Mouse (Mus musculus): ENCODE data around the gene Klhdc4.

Gene Klhdc4

GRCm38 (mm10) chr8:121849303-121849702 is 19.9 kb upstream of the Klhdc4 start:
- no peak for DNase-seq (ENCODE audit: low read depth)

DNA sequence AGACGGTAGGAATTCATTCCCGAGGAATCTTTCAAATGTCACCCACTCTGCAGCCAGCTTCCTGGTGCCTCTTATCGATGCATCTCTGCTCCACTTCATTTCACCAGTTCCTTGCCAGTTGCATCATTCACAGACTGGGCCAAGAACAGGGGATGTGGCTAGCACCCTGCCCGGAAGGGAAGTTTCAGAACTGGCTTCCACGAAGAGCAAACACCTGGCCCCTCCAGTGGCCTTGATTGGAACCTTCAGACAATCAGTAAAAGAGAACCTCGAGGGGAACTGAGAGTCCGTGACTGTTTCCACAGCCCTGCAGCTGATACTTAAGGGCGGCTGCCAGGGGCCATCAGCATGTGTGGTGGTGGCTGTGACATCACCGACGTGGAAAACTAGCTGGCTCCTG is 19.1 kb upstream of the Klhdc4 start:
- DNase-seq (ENCODE audit: low read depth): peak; percentile 35

GRCm38 (mm10) chr8:121847987-121848386 is 18.6 kb upstream of the Klhdc4 start:
- no peak for DNase-seq (ENCODE audit: low read depth)

- no peak for DNase-seq (ENCODE audit: low read depth)
These were observed 18.0 kb upstream of the Klhdc4 start for GRCm38 (mm10) chr8:121847261-121847822.

DNA sequence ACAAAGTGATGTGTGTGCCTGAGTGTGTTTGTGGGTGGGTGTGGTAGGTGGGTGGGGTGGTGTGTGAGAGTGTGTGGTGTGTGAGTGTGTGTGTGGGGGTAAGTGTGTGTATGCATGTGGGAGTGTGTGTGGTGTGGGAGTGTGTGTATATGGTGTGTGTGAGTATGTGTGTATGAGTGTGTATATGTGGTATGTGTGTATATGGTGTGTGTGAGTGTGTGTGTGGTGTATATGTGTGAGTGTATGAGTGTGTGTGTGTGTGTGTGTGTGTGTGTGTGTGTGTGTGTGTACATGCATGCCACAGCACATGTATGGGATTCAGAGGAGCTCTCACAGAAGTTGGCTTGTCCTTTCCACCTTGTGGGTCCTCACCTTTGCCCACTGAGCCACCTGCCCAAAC is 17.4 kb upstream of the Klhdc4 start:
- no peak for DNase-seq (ENCODE audit: low read depth)

- DNase-seq (ENCODE audit: low read depth): no peak
These were observed 15.4 kb upstream of the Klhdc4 start for GRCm38 (mm10) chr8:121844765-121845164.

DNA sequence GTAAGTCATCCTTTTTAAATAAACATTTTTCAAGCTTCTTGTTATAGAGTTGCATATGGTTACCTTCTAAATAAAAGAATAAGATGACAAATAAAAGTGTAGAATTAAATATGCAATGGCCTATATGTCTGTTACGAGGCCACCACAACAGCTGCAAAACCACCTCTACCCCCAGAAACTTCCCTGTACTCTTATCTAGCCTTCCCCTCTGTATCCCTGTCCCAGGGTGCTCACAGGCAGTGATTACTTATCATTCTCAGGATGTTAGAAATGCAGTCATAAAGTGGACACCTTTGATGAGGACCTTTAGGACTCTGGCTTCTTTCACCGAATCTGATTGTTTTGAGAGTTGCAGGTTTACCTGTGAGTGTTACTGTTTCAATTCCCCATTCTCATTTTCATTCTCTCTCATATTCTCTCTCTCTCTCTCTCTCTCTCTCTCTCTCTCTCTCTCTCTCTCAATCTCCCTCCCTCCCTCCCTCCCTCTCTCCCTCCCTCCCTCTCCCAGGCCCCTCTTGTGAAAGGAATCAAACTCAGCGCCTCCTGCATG is 13.9 kb upstream of the Klhdc4 start:
- no peak for DNase-seq (ENCODE audit: low read depth)

DNA sequence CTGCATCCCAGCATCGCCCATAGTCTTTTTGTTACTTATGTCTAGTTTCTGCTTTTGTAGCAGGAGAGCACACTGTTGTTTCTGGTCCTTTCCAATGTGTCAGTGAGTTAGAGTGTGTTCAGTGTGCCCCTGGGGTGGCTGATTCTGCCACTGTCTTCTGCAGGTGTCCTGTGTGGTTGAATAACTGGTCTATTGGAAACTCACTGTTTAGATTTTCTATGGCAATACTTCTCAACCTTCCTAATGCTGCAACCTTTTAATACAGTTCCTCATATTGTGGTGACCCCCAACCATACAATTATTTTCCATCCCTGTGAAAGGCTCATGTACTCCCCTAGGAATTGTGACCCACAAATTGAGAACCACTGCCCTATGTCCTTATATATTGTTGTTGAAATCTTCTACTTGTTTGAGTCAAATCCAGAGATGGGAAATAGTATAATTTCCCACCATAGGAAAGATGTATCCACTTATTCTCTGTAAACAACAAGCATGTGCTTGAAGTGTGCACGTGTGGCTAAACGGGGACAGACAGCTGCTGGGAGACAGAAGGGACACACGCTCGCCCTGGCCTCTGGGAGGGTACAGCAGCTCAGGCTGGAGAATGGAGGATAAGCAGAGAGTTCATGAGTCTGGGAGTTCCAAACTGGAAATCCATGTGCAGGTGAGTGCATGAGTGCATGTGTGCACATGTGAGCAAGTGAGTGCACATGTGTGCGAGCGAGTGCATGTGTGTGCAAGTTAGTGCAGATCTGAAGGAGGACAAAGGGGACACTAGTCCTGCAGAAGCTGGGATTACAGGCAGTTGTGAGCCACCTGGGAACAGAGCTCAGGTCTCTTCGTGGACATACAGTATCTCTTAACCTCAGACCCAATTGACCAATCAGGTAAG is 12.9 kb upstream of the Klhdc4 start:
- no peak for DNase-seq (ENCODE audit: low read depth)

DNA sequence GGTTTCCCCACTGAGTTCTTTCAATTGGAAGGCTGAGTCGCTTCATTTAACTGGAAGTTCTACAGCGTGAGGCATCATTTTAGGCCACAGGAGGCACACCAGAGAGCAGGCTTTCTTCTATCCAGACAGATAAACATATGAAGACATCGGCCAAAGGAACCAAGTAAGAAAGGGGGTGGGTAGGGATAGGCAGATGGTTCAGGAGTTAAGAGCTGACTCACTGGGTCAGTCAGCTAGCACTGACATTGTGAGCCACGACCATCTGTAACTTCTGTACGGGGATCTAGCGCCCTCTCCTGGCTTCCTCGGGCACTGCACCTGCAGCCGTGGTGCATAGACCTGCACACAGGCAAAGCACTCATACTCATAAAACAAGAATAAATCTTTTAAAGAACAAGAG is 11.9 kb upstream of the Klhdc4 start:
- peak; percentile 64 for DNase-seq (ENCODE audit: low read depth)

- peak; percentile 94 for DNase-seq (ENCODE audit: low read depth)
These were observed 3.1 kb upstream of the Klhdc4 start for GRCm38 (mm10) chr8:121832503-121832902.

GRCm38 (mm10) chr8:121832061-121832460 is 2.7 kb upstream of the Klhdc4 start:
- DNase-seq (ENCODE audit: low read depth): no peak

DNA sequence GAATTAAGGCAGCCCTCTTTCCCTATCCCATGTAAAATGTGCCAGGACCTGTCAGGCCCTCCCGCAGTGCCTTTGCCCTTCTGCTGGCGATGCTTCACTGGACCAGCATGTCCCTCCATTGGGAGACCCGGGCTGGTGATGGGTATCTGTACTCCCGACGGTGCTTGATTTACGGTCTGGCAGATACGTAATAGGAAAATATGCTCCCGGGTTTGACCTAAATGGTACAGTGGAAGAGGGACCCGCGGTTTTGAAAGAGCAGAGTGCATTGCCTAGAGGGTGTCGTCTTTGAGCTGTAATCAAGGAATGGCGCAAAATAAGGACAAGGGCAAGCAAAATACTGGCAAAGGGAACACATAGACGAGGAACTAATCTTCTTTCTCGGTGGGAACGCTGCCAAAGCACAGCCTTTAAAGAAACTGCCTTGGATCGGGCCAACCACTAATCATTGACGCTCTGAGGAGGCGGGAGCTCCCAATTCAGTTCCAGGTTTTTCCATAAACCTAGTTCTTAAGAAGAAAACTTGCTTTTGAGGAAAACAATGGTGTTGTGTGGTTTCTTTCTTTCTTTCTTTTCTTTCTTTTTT is 501 bp upstream of the Klhdc4 start:
- no peak for DNase-seq (ENCODE audit: low read depth)

- DNase-seq (ENCODE audit: low read depth): no peak
These were observed 869 bp downstream of the Klhdc4 start for GRCm38 (mm10) chr8:121828376-121829023.

GRCm38 (mm10) chr8:121827726-121828125 is 1.6 kb downstream of the Klhdc4 start:
- DNase-seq (ENCODE audit: low read depth): no peak

GRCm38 (mm10) chr8:121821770-121822169 is 7.6 kb downstream of the Klhdc4 start:
- no peak for DNase-seq (ENCODE audit: low read depth)

DNA sequence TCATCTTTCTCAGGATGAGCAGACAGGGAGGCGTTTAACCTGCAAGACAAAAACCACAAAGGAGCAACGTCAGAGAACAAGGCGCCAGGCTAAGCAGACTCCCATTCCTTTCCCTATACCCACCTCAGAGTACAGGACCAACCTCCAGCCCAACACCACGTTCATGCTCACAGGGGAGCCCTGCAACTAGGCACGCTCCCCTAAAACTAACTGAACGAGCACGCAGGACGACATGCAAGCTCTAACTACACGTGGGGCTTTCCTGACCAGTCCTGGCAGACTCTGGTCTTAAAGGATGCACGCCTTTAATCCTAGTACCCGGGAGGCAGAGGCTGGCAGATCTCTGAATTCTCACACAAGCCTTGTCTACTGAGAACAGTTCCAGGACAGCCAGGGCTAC is 8.0 kb downstream of the Klhdc4 start:
- no peak for DNase-seq (ENCODE audit: low read depth)

GRCm38 (mm10) chr8:121820840-121821239 is 8.5 kb downstream of the Klhdc4 start:
- no peak for DNase-seq (ENCODE audit: low read depth)

DNA sequence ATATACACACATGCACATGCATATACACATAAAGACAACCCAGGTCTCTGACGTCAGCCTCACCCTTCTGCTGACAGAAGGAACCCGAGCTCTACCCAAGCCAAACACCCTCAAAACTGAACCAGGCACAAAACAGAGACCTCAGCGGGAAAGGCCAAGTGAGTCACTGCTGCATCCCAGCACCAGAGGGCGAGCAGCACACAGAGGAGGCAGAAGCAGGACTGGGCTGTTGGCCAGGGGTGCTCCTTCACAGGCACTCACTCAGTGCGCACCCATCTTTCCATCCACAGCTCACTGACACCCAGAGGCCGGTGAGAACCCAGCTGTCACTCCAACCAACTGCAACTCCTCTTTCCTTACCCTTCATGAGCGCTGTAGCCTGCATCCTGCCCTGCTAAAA is 11.1 kb downstream of the Klhdc4 start:
- no peak for DNase-seq (ENCODE audit: low read depth)

- no peak for DNase-seq (ENCODE audit: low read depth)
These were observed 17.3 kb downstream of the Klhdc4 start for GRCm38 (mm10) chr8:121811931-121812570.

GRCm38 (mm10) chr8:121811502-121811901 is 17.9 kb downstream of the Klhdc4 start:
- no peak for DNase-seq (ENCODE audit: low read depth)

GRCm38 (mm10) chr8:121809524-121810155 is 19.7 kb downstream of the Klhdc4 start:
- DNase-seq (ENCODE audit: low read depth): no peak

Measured in induced T-regulatory cell, adult 2 months (primary cell).